13 mouse cellular contexts compared by ENCODE assay signal in genomic region chr4:75953349-75954060, GRCm38 (mm10).
A peak's percentile ranks its signal among the peaks of the same experiment; 100 is the strongest.
DNase-seq lines count a peak whose midpoint lies in the region; ATAC-seq and TF ChIP-seq lines count a peak whose summit lies in the region.
"Had no signal": no experiment of that assay in that cellular context is flagged by ENCODE, and none has a peak within 500 bp of the region (broad histone marks: within the 10 kb centered on the region; RNA-seq: fewer than 3 reads in every experiment).

No protein-coding gene starts in this region.

- H3K9ac ChIP-seq in intestine, embryonic 15.5 days, result no peak overlapping the region
- H3K9ac ChIP-seq in intestine, postnatal 0 days (ENCODE audit: low read depth, low read length), result no peak overlapping the region
- no peak overlapping the region for H3K9ac ChIP-seq in lung, embryonic 14.5 days
- no peak overlapping the region for H3K9ac ChIP-seq in stomach, embryonic 15.5 days
- H3K9ac ChIP-seq: liver, postnatal 0 days had no signal

- peak; percentile 21 for DNase-seq in kidney, postnatal 14 days
- peak; percentile 85 for DNase-seq in lung, embryonic 14.5 days
- DNase-seq in right cerebral cortex, postnatal 14 days, result no peak
- DNase-seq in ovary, adult 18-20 months (ENCODE audit: low spot score), result no peak
- DNase-seq: cerebellum, adult 2 months; gastrocnemius, postnatal 25 days; liver, postnatal 0 days; midbrain, embryonic 14.5 days; right cerebral cortex, postnatal 4 days; thymus, postnatal 14 days had no signal

- no peak overlapping the region for H3K4me2 ChIP-seq in intestine, embryonic 15.5 days (replicated peaks)
- no peak overlapping the region for H3K4me2 ChIP-seq in intestine, postnatal 0 days (replicated peaks; ENCODE audit: low read depth)
- H3K4me2 ChIP-seq in lung, embryonic 14.5 days, result no peak overlapping the region
- H3K4me2 ChIP-seq in stomach, embryonic 15.5 days, result no peak overlapping the region

- no peak for TF ChIP-seq CTCF in intestine, postnatal 0 days (IDR thresholded peaks at IDR 0.05; ENCODE audit: low read depth)
- TF ChIP-seq CTCF in lung, embryonic 14.5 days (IDR thresholded peaks at IDR 0.05; ENCODE audit: low read depth), result no peak

- H3K4me3 ChIP-seq in intestine, embryonic 15.5 days (replicated peaks), result no peak overlapping the region
- H3K4me3 ChIP-seq in intestine, postnatal 0 days (ENCODE audit: low read depth, low read length), result no peak overlapping the region
- H3K4me3 ChIP-seq in lung, embryonic 14.5 days (ENCODE audit: low read depth, low read length), result no peak overlapping the region
- no peak overlapping the region for H3K4me3 ChIP-seq in stomach, embryonic 15.5 days (replicated peaks)

- WGBS in intestine, embryonic 15.5 days, result 61% methylated on average over 6 of the region's 6 CpGs
- whole genome bisulfite sequencing in intestine, postnatal 0 days, result 68% methylated on average over 6 of the region's 6 CpGs
- 29% methylated on average over 6 of the region's 6 CpGs for WGBS in lung, embryonic 14.5 days
- 53% methylated on average over 6 of the region's 6 CpGs for WGBS in stomach, embryonic 15.5 days

- no peaks in the 10 kb centered on the region for H3K36me3 ChIP-seq in intestine, embryonic 15.5 days
- H3K36me3 ChIP-seq in intestine, postnatal 0 days (ENCODE audit: control insufficient read depth, insufficient read depth), result peaks cover 3% of the 10 kb centered on the region; the same call in 1 of the 2 replicates
- peaks cover 6% of the 10 kb centered on the region; the same call in 1 of the 2 replicates for H3K36me3 ChIP-seq in lung, embryonic 14.5 days (ENCODE audit: insufficient read depth)
- no peaks in the 10 kb centered on the region for H3K36me3 ChIP-seq in stomach, embryonic 15.5 days

- no peaks in the 10 kb centered on the region for H3K27me3 ChIP-seq in intestine, embryonic 15.5 days (replicated peaks)
- H3K27me3 ChIP-seq in intestine, postnatal 0 days (replicated peaks; ENCODE audit: control insufficient read depth, insufficient read depth, low read length), result no peaks in the 10 kb centered on the region
- no peaks in the 10 kb centered on the region for H3K27me3 ChIP-seq in lung, embryonic 14.5 days (ENCODE audit: insufficient read depth, low read length)
- H3K27me3 ChIP-seq in stomach, embryonic 15.5 days (replicated peaks), result no peaks in the 10 kb centered on the region

- peak; percentile 56; the same call in 1 of the 2 replicates for ATAC-seq in intestine, embryonic 15.5 days
- ATAC-seq in intestine, postnatal 0 days, result no peak
- ATAC-seq in lung, embryonic 14.5 days (ENCODE audit: insufficient read depth), result peak; percentile 96
- ATAC-seq in stomach, embryonic 15.5 days (ENCODE audit: insufficient read depth, low FRiP score, low read depth), result peak; percentile 78; the same call in 1 of the 2 replicates
- ATAC-seq: liver, postnatal 0 days had no signal

- no peak overlapping the region for H3K27ac ChIP-seq in intestine, embryonic 15.5 days
- no peak overlapping the region for H3K27ac ChIP-seq in intestine, postnatal 0 days (ENCODE audit: low read depth, low read length)
- H3K27ac ChIP-seq in lung, embryonic 14.5 days (ENCODE audit: low read depth), result peak overlapping the region; percentile 25; the same call in 1 of the 2 replicates
- no peak overlapping the region for H3K27ac ChIP-seq in stomach, embryonic 15.5 days

- H3K9me3 ChIP-seq in intestine, embryonic 15.5 days, result no peaks in the 10 kb centered on the region
- H3K9me3 ChIP-seq in intestine, postnatal 0 days (ENCODE audit: control insufficient read depth), result no peaks in the 10 kb centered on the region
- H3K9me3 ChIP-seq in lung, embryonic 14.5 days (ENCODE audit: low read depth, low read length), result no peaks in the 10 kb centered on the region
- no peaks in the 10 kb centered on the region for H3K9me3 ChIP-seq in stomach, embryonic 15.5 days

- H3K4me1 ChIP-seq in intestine, embryonic 15.5 days (replicated peaks), result no peaks in the 10 kb centered on the region
- H3K4me1 ChIP-seq in intestine, postnatal 0 days (replicated peaks; ENCODE audit: control insufficient read depth, insufficient read depth, low read length), result no peaks in the 10 kb centered on the region
- H3K4me1 ChIP-seq in lung, embryonic 14.5 days (ENCODE audit: insufficient read depth), result no peaks in the 10 kb centered on the region
- no peaks in the 10 kb centered on the region for H3K4me1 ChIP-seq in stomach, embryonic 15.5 days

Comparison
In these comparisons a context has a peak if more than half of its experiments do, and no peak if none do; other contexts are left out.
1. DNase-seq: peak in kidney, postnatal 14 days (single experiment) and lung, embryonic 14.5 days (single experiment); none in right cerebral cortex, postnatal 14 days (single experiment) and ovary, adult 18-20 months (single experiment).